Mouse (Mus musculus): ENCODE measurements at regions not wholly inside any gene's neighbourhood (a gene's known extent, or its start where the extent isn't known, plus 50 kb on each side); places are given as distances from the start of the nearest gene placed in this dataset.

DNA sequence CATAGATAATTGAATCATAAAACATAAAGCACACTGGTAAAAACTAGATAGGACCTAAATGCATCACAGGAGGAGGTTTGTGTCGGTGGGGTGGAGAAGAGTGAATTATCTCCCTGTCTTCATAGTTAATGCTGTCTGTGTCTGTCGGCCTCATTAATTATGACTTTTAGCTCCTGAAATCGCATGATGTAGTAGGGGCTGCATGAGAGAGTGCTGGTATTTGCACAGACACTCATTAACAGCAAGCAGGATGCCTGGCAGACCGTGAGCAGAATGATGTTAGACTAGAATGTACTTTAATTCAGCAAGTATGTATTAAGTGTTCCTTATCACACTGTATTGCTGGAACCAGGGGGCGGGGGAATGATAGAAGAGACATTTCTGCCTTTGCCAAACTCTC, 503.3 kb upstream of the Klf4 start:
- TF ChIP-seq CTCF (conservative IDR thresholded peaks at IDR 0.05; ENCODE audit: low read length) (no peak), POU5F1 (IDR thresholded peaks at IDR 0.05; ENCODE audit: borderline replicate concordance, low read length) (no peak), NANOG (IDR thresholded peaks at IDR 0.05; ENCODE audit: borderline replicate concordance, low read length) (no peak)

Data from E14TG2a.4 (cell line).